Mouse (Mus musculus): ENCODE measurements around the gene Tdrd5.

DNA sequence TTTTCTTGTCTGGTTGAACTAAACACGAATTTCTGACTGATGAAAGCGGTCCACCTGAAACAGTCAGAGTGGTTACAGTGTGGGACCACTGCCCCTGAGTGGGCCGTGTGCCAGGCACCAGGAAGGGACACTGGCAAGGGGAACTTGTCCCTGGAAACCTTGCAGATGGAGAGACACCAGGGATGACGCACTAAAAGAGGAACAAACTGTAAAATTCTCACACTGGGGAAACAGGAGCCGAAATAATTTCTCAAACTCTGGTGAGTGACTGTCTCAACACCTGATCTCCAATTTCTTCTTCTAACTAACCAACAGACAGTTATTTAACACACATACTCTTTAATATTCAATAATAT is 17.9 kb downstream of the Tdrd5 start:
- TF ChIP-seq CTCF (IDR thresholded peaks at IDR 0.05; ENCODE audit: low read depth) (no peak), EP300 (IDR thresholded peaks at IDR 0.05; ENCODE audit: low read depth) (no peak)
